Mouse (Mus musculus): ENCODE measurements around the gene Scnm1.

DNA sequence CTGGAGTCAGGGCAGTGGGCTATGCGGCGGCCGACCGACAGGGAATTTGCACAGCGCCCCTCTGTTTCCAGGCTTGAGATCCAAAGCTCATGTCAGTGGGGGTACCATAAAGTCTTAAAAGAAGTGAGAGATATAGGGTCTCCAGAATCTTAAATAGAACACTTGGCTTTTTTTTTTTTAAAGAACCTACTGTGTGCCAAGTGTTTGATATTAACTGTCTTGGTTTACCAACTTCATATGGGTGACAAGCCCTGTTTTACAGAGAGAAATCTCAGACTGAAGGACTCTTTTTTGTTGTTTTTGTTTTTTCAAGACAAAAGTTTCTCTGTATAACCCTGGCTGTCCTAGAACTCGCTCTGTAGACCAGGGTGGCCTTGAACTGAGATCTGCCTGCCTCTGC is 7.0 kb upstream of the Scnm1 start:
- TF ChIP-seq CTCF (IDR thresholded peaks at IDR 0.05; ENCODE audit: low read depth) = no peak
- no peak for TF ChIP-seq EP300 (IDR thresholded peaks at IDR 0.05; ENCODE audit: low read depth)
